Mouse (Mus musculus) stomach, adult 2 months (tissue): Measurements from ENCODE around the gene Apod. TPM values are rescaled to one million over a fixed set of nuclear protein-coding genes. Genes with fewer than 3 reads are reported as not detected.

Experiments
- polyA plus RNA-seq: library from polyadenylated mRNA; depleted of rRNA; stranded (reverse); fragments of >200 nt; gene quantifications from 2 replicates; pipeline ENCODE4 v1.2.3, GENCODE M21; 2012; rRNA removed

Apod gene
- polyA plus RNA-seq: 0.45 and 1.1 TPM in 2 replicates

DNA sequence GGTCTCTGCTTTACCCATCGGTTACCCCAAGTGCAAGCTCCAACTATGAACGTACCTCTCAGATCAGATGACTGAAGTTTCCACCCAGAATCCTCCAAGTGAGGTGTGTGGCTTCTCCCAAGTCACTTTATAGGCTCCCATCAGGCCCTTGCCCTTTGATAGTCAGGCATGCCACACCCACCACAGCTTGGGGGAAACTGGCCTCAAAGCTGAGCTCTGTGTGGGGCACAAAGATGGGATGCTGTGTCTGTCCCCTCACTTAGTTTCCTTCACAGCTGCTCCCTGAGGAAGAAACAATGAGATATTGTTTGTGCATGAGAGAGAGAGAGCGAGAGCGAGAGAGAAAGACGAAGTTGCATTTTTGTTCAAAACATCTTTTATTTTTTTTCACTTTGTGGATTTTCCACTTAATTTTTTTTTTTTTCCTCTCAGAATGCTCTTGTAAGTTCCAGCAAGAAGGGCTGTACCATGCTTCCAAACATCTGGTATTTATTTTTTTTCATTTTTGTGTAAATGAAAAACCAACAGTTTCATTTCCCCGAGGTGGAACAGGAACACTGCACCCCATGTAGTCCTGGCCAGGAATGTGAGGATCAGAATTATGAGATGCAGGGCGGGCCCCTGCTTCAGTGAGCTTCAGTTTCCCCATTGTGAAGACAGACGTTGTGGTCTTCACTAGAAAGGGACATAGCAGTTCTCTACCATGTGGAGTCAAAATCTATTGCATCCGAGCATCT is at the start of gene Apod:
Gene Apod, minus strand, starts transcription at position 312 of the 737 bp plus-strand sequence.

DNA sequence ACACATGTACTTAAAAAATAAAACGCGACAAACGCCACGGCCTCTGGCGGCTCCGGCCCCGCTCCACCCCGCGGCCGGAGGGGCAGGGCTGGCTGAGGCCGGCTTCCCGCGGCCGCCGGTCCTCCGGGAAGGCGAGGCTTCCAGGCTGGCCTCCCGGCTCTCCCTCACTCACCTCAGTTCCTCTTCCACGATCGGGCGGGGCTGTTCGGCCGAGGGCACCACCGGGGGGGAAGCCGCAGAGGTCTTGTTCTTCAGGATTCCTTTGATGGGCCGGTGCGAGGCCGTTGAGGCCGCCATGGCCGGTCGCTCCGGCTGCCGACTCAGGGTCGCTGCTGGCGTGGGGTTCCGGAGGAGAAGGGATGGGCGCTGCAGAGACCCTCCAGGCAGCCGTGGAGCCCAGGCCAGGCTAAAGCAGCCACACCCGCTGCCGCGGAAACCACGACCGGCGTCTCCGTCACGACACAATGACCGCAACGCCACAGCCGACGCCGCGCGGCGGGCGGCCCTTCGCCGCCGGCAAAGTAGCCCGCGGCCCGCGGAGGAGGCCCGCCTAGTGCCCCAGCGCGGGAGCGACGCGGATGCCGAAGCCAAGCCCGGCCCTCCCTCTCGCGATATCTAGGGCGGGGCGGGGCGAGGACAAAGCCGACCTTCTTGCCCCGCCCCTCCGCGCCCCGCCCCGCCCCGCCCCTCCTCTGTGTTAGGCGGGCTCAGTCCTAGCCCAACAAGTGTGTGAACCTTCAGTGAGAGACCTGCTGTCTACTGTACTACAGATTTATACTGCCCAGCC is 39.7 kb downstream of the Apod start, which contains the start of gene Ppp1r2:
Gene Ppp1r2, minus strand, starts transcription at position 604 of the 787 bp plus-strand sequence.

Other genes starting within 250 kb of the Apod start
- 7.9 and 8.0 TPM in 2 replicates for gene Xxylt1, start 233.4 kb downstream of the Apod start, polyA plus RNA-seq
- 3.7 and 5.0 TPM in 2 replicates for gene Acap2, start 113.6 kb downstream of the Apod start, polyA plus RNA-seq
- gene Ppp1r2, start 39.5 kb downstream of the Apod start, polyA plus RNA-seq: 18.0 and 44.7 TPM in 2 replicates
- 57.2 and 65.0 TPM in 2 replicates for gene Bdh1, start 107.5 kb upstream of the Apod start, polyA plus RNA-seq